Mouse (Mus musculus): Measurements from ENCODE around the gene Ahcy.

Gene Ahcy

DNA sequence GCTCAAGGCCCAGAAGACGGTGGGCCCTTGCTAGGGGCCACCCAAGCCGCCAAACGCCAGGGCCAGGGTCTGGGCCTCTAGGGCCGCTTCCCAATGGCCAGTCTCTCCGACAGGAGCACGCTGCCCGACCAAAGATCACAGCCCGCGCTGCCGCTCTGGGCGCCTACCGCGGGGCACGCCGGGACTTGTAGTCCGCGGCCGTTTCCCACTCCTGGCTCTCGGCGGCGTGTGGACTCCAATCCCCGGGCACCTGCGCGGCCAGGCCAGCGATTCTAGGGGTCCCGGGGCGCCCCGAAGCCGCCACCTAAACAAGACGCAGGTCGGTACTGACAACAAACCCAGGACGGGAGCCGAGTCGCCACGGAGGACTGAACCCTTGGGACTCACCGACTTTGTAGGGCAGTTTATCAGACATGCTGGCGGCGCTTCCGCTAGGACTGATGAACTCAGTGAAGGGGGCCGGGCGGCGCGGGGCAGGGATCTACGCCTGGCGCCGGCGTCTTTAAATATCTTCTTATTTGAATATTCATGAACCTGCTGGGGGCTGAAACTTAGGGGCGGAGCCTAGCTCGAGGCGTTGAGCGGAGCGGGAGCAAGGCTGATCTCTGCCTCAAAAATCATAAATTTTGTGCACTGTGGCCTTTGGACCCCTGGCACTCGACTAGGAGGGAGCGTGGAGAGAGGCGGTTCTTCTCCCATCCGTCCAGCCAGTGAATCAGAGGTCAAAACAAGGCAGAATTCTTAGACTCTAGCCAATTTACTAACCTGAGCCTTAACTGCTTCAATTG is at the start of gene Ahcy:
TSS of gene Ahcy (minus strand) at position 520 of the 788 bp plus-strand sequence.
- peak; percentile 91 to 92 for DNase-seq

DNA sequence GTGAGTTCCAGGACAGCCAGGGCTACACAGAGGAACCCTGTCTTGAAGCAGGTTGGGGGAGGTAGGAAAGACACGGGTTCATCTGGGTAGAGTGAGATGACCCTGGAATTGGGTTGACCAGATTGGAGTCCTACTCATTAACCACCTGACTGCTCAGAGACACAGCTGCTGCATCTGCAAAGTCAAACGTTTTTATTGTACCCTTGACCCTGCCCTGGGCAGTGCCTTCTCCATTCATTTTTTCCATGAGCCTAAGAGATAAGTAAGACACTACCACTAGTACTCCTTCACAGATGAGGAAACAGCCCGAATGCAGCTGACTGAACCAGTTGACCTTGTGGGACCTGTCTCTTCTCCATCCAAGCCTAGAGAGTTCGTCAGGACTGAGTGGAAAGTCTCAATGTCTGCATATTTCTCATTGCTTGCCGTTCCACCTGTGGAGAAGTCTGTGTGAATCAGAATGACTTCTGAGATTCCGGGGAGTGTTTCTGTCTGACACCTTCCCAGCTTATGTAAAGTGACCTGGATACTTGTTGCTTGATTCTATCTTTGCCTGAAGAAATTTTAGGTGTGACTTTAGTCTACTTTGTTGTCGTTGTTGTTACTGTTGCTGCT is 41.0 kb upstream of the Ahcy start:
- no peak for DNase-seq

DNA sequence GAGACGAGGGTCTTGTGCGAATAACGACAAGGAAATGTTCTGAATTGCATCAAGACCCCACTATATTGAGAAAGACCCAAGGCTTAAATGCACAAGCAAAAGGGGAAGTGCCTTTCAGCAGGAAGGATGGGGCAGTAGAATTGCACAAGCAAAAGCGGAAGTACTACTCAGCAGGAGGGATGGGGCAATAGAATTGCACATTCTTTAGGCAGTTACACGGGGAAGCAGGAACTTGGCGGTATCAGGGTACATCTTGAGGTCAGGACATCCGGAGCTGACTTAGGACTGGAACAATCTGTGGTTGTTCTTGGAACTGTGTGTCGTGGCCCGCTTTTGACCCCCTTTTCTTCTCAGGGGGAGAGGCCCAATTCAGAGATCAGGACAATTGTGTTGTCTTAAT is 33.0 kb upstream of the Ahcy start:
- DNase-seq, result peak; percentile 24 to 40

DNA sequence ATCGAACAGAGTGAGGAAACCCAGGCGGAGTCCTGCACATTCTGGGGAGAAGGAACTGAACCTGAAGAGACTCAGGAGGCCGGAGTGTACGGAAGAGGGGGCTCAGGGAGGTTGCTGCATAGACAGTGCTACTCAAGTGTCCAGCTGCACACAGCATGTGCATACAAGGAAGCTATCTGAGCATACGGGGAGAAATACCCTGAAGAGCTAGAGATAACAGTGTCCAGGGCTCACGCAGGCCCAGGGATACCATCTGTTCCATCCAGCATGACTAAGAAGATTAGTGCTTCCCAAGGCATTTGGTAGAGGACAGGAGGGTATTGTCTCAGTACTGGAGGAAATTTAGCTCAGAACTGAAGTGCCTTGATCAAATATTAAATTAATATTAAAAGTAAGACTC is 29.3 kb upstream of the Ahcy start:
- no peak for DNase-seq

DNA sequence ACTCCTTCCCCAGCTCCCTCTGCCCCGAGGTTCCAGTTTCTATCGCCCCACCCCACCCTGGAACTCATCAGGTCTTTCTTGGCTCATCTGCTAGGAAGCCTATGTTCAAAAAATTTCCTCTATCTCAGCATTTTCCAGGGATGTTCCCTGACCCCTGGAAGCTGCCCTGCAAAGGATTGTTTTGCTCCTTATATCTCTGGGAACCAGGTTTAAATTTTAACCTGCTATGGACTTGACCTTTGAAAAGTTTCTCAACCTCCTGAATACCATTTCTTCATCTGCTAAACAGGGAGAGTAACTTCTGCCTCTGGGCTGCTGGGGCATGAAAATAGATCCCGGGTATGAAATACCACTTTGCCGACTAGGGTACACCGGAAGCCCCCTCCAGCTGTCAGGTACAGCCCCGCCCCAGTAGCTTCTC is 27.5 kb upstream of the Ahcy start:
- no peak for DNase-seq

DNA sequence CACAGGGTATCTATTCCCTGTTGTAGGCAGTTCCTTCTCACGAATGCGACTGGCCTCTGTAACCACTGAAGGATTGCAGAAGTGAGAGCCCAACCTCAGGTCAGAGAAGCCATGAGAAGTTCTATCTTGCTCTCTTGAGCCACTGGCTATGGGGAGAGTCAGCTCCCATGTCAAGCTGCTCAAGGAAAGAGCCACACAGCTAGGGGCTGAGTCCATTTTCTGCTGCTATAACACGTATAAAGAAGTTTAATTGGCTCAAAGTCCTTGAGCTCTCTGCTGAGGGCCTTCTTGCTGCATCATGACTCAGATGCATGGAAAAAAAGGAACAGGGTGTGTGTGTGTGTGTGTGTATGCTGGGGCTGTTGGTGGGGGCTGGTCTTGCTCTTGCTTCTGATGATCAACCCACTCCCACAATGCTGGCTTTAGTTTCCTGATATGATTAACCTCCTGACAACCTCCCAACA is 26.5 kb upstream of the Ahcy start:
- no peak for DNase-seq

DNA sequence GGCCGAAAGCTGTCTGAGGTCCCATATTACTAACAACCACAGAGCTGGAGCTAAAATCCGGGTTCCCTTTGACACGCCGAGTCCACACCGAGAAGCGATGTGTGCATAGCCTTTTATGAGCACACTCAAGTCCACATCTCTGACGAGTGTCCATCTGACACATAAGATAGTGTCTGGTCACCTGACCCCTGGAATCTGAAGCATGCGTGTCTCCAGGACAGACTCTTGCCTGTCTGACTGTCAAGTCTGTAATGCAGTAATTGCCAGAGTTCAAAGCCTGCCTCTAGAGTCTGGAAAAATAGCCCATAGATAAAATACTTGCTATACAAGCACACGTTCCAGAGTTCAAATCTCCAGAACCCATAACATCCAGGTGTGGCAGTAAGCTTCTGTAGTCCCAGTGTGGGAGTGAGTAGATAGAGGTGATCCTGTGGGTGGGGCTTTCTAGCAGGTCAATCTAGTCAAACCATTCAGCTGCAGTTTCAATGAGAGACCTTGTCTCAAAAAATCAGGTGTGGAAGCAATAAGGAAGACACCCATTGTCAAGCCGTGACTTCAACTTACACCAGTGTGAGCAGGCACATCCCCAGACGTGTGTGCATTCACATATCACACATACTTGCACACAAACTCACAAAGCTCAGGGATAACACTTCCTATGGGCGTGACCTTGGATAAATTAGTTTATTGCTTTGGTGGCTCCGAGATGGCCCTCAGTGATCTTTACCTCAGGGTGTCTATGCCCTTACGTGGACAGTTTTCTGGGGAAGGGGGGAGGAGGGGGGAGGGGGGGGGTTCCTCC is 25.9 kb upstream of the Ahcy start:
- no peak for DNase-seq

DNA sequence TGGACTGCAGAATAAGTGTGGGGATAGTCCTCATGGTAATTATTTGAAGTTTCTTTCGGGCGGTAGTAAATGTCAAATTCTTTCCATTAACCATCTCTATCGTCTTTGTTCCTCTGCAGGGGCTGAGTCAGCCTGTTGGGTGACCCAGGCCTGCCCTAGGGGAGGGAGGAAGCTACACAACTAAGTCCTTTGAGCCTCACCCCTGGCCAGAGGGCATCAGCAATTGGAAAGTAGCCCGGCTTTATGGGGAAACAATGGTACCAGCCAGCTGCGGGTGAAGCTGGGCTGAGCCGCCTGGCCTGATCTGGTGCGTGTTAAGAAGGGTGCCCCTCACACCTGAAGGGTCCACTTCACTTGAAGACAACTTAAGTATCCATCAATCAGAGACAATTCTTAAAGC is 25.1 kb upstream of the Ahcy start:
- DNase-seq, result no peak

DNA sequence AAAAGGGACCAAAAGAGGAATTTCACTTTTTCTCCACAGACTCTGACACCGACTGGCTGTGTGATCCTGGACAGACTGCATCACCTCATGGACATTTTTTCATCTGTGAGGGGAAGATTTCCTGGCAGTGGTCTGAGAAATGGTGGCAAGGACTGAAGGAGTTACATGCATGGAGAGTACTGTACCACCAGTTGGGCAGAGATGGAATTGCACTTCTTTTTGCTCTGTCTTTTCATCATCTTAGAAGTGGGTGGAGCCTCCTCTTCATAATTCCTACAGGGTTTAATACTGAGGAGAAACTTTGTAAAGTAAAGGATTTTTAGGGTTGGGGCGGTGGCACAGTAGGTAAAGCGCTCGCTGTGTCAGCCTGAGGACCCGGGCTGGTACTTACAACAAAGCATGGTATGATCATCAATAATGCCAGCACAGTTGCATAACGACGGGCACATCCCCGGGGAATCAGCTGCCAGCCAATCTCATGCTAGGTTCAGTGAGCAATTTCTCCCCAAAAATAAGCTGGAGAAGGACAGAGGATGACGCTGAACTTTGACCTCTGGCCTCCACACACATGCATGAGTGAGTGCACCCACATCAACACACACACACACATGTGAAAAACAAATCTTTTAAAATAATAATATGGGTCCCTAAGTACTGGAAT is 24.6 kb upstream of the Ahcy start:
- DNase-seq, result no peak

DNA sequence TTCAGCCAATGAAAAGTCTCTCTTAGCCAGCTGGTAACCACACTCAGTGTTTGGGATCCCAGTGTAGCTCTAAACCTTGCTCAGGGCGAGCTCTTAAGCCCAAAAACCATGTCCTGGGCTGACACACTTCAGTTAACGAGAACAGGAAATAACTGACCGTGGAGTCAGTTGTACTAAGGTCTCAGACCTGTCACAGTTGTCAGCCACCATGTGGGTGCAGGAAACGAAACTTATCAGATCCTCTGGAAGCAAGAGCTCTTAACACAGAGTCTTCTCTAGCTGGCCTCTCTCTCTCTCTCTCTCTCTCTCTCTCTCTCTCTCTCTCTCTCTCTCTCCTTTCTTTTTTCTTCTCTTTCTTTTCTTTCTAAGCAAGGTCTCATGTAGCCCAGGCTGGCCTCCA is 19.1 kb upstream of the Ahcy start:
- DNase-seq, result peak in 1 of 2 experiments; percentile 11

DNA sequence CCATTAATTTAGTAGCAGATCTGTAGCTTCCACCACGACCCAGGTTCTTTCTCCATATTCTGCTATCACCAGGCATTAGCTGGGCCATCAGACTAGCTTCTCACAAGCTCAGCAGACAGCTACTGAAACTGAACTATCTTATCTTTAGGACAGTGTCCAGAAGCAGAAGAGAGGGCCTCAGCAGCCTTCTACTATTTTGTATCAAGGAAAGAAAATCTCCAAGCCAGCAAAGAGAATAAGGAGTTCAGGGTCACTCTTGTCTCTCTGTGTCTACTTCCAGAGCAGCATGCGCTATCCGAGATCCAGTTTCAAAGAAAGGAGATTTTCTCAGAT is 17.4 kb upstream of the Ahcy start:
- DNase-seq, result no peak

DNA sequence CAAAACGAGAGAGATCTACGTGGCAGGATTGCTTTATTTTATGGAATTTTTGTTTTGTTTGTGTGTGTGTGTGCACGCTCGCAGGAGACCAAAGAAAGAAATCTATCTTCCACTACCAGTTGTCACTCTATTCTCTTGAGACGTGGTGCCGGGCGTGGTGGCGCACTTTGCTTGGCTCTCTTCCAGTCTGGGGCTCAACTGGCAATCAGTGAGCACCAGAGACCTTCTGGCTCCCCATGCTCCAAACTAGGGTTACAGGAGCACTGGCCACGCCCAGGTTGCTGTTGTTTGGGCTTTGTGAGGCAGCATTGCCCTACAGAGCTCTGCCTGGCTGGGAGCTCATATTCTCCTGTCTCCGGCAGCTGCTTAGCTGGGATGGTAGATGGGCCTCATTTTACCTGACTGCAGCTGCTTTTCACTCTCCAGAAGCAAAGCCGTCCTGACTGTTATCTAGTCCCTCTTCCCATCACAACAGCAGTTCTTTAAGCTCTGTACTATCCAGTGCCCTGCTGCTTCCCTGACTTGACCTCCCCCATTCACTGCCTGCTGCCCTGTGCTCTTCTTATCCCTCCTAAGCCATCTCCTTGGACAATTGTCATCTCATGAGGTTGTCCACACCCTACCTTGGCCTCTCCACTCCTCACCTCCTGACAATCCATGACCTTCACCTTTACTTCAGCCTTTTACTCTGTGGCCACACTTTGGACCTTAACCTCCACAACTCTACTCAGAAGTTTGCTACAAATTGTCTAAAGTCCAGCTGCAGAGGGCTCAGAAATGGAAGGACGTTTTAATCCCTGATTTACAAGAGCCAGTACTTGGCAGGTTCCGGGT is 16.8 kb upstream of the Ahcy start:
- no peak for DNase-seq

DNA sequence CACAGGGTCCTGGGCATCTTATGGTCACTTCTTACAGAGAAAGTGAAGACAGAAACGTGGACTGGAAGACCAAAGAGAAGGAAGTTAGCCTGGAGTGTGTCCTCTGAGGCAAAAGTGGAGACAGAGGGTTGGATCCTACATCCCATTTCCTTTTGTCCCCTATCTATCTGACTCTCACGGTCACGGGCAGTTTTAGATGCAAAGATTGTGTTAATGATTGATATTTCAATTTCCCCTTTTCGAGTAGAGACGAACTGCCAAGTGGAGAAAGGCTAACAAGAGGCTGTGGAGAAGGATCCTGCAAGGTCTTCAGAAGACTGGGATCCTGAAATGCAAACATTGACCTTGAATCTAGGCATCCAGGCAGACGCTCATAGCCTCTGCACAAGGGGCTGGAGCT is 14.0 kb upstream of the Ahcy start:
- DNase-seq, result no peak

DNA sequence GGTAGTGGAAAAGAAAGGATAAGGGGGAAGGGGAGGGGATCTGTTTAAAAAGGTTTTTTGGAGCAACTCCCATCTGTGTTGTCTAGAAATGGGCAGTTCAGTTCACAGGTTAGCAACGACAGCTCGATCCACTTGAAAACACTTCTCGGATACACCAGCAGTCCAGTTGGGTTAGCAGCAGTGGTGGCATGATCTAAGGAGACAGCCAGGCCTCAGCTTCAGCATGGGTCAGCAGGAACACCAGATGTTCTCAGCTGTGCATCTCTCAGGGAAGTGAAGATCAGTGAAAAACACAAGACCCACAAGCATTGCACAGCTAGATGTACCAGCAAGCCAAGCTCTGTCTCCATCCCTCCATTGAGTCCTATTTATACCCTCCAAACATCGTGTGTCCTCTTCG is 12.0 kb upstream of the Ahcy start:
- DNase-seq, result no peak

DNA sequence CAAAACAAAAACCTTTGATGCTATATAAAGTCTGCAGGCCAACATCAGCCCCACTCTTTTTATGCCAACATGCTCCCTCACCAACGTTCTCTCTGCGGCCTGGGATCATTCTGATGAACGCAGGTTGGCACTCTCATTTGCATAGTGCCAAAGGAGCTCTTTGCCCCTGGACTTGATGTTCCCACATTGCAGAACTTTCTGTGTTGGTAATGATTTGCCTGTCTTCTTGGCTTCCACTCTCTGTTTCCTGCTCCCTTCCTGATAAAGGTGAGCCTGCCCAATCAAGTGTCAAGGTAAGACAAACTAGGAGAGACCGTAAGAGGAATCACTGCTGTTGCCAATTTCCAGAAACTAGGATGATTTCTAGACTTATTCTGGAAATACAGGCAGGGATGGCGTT is 10.2 kb upstream of the Ahcy start:
- no peak for DNase-seq

DNA sequence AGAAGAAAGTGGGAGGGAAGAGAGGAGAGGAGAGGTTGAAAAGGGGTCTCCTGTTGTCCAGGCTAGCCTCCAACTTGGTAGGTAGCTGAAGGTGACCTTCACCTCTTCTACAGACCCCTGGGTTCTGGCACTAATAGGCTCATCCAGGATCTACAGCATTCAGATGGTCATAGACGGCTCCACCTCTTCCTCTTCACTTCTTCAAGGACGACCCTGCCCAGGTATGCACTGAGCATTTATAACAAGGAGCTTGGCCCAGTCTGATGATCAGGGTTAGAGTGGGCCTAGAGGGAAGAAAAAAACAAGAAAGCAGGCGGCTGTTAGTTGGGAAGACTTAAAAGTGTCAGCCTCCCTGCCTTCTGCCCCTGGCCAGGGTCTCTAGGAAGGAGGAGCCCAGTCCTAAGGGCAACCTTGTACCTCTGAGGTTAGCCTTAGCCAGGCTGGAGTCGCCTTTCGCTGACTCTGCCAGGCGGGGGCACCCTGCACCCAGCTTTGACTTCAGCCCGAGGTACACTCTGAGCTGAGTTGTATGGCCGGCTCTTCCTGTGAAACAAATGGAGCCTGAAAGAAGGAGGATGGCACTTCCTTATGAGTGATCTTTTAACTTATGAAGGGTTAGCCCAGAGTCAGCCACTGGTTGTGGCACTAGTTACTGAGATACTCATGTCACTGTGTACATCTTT is 8.0 kb upstream of the Ahcy start:
- DNase-seq, result peak; percentile 81 to 84

DNA sequence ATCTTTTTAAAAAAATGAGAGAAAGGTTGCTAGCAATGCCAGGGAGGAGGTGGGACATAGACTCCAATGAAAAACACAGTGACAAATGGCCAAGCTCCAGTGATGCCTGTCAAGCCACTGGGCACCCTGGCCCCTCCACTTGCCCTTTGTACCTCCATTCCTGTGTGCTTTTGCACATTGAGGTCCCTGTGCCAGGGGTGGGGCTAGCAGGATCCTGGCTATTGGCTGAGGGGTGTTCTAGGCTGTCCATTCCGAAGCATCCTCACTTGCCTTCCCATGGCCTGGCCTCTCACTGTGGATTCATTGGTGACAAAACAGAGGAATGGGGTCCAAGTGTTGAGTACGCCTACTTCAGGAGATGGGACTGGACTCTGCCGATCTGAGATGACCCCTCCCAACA is 6.8 kb upstream of the Ahcy start:
- no peak for DNase-seq

DNA sequence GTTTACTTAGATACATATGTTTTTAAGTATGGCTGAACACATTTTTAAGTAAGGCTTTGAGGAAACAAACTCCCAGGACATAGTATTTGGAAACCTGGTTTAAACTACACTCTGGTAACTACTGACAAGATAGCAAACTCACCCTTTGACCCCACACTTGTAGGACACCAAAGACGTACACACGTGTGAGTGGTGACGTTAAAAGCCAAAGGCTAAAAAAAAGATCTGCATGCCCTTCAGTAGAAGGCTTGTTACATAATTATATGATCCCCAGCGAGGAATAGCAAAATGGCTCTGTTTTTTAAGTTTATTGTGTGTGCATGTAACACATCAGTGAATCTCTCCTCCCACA is 5.9 kb upstream of the Ahcy start:
- no peak for DNase-seq

DNA sequence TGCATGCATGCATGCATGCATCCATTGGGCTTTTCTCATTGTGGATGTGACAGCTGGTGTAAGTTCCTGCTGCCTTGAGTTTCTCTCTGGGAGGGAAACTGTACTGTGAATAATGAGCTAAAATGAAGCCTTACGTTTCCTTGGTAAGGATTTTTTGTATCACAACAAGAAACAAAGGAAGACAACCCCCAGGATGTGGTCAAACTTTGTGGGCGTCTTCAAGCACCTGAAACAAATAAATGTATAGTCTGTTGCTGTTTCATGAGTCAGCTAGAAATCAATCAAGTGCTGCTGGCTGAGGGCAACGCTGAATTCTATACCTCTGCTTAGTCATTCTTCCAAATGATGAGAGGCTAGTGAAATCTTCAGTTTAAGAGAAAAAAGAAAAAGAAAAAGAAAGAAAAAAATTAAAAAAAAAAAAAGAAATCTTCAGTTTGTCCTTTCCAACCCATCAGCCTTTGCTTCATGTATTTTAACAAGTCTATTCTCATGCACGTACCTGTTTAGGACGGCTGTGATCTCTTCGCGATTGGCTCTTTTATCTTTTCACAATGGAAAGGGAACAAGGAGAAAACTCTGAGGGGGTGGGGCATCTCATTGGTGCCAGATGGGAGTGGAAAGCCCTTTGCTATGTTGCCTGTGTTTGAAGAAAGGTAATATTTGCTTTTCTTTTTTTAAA is 5.3 kb upstream of the Ahcy start:
- DNase-seq, result no peak

DNA sequence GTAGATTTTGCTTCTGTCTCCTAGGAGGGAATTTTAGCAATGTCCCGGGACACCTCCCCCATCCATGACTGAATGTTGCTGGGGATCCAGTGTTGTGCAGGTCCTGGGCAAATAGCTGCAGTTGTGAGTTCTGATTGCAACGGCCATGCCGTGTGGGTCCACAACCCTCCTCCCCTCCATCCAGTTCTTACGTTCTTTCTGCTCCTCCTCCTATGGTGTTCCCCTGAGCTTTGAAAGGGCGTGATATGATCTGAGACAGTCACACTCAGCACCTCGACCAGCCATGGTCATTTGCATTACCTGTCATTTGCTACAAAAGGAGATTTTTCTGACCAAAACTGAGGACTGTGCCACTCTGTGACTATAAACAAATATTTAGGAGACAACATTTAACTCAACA is 1.4 kb upstream of the Ahcy start:
- no peak for DNase-seq

DNA sequence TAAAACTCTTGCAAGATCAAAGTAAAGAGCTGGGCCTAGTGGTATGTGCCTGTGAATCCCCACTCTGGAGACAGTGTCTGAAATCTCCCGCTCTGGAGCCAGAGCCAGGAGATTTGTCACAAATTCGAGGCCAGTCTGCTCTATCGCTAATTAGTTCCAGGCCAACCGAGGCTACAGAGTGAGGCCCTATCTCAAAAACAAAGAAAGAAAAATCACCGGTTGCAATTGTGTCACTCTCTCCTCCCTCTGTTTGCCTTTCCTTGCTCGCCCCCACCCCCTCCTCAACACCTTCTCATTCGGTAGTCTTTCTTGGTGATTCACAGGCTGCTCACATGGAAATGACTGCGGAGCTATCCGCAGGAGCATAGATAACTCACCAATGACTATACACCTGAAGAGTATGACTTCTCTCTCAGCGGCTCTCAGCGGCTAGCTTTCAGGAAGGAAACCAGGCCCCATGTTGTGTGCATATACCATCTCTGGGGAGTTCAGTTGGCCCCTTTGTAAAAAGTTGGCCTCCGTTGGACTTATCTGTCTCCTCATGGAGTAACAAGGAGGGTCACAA is 551 bp upstream of the Ahcy start:
- DNase-seq, result peak; percentile 19 to 29
